In genomic region chr16:93607669-93608101, GRCm38 (mm10) we compare ENCODE assay signal across 8 mouse cellular contexts. TPM values are rescaled to one million over a fixed set of nuclear protein-coding genes. Genes with fewer than 3 reads are reported as not detected.
DNase-seq lines count a peak whose midpoint lies in the region; ATAC-seq lines count a peak whose summit lies in the region.

No protein-coding gene starts in this region.

- H3K9ac ChIP-seq in hindbrain, embryonic 16.5 days (ENCODE audit: low read depth, low read length): peak overlapping the region; percentile 87

- peak; percentile 93 for DNase-seq in R1 (ENCODE audit: low read depth, low spot score)
- peak; percentile 80 to 83 for DNase-seq in cerebellum, postnatal 36 days
- DNase-seq in gastrocnemius, adult 18-20 months (ENCODE audit: low spot score): peak; percentile 86
- DNase-seq in left cerebral cortex, adult 18-20 months (ENCODE audit: low spot score in 2 of 2): peak; percentile 73 to 80
- peak; percentile 75 for DNase-seq in retina, postnatal 7 days (ENCODE audit: low read depth, low spot score)
- DNase-seq in urinary bladder, adult 18-20 months (ENCODE audit: low spot score in 2 of 2): peak; percentile 84 to 85

- ATAC-seq in hindbrain, embryonic 16.5 days: peak; percentile 37

- peak overlapping the region; percentile 92 for H3K4me2 ChIP-seq in hindbrain, embryonic 16.5 days (ENCODE audit: low read length)

- H3K27ac ChIP-seq in hindbrain, embryonic 16.5 days (ENCODE audit: low read depth, low read length): peak overlapping the region; percentile 84
- 0 out of 2 replicates have a peak overlapping the region, but pooled peaks have one; percentile 15 for H3K27ac ChIP-seq in macrophage

- H3K9me3 ChIP-seq in hindbrain, embryonic 16.5 days (ENCODE audit: control insufficient read depth, low read length): no peaks in the 10 kb centered on the region

- H3K36me3 ChIP-seq in hindbrain, embryonic 16.5 days (ENCODE audit: control insufficient read depth, insufficient read depth, low read length): peaks cover 3% of the 10 kb centered on the region
- H3K36me3 ChIP-seq in macrophage (ENCODE audit: inconsistent target): no peaks in the 10 kb centered on the region

- no peaks in the 10 kb centered on the region for H3K27me3 ChIP-seq in hindbrain, embryonic 16.5 days (replicated peaks; ENCODE audit: control insufficient read depth, insufficient read depth, low read length)

- peaks cover 21% of the 10 kb centered on the region for H3K4me1 ChIP-seq in hindbrain, embryonic 16.5 days (ENCODE audit: control insufficient read depth, insufficient read depth, low read depth, low read length)

- WGBS in hindbrain, embryonic 16.5 days: under 1% methylated on average over 32 of the region's 32 CpGs
- WGBS in macrophage (ENCODE audit: missing documents): under 1% methylated on average over 30 of the region's 32 CpGs

- H3K79me2 ChIP-seq in macrophage (ENCODE audit: inconsistent target): no peaks in the 10 kb centered on the region

- peak overlapping the region; percentile 72 for H3K4me3 ChIP-seq in hindbrain, embryonic 16.5 days (ENCODE audit: low read length)
- H3K4me3 ChIP-seq in macrophage (ENCODE audit: inconsistent target): peak overlapping the region; percentile 52

RNA-seq across cellular contexts. Expression of gene Cbr1, which starts 2.0 kb away (rescaled TPM):
- total RNA-seq in gastrocnemius, adult 18-20 months (2021): 10 to 100 TPM; 26.2 to 26.3 TPM
- 138 and 152 TPM in 2 replicates for polyA plus RNA-seq in hindbrain, embryonic 16.5 days (2015; fragmentation: Nextera tagmentation; extraction: Ambion mirVana)
- total RNA-seq in left cerebral cortex, adult 18-20 months (2021): 10 to 100 TPM; 67.9 to 74.3 TPM
- 10 to 100 TPM in 4 of 26 experiments, 1 to 10 TPM in 22; 1.8 to 15.4 (median 3.6) TPM for total RNA-seq in macrophage (2018; cell fraction: chromatin; rRNA removed)
- 10 to 100 TPM; 21.5 to 39.6 (median 29.2) TPM for total RNA-seq in macrophage (2018; cell fraction: cytosol; rRNA removed)
- 10 to 100 TPM in 10 of 26 experiments, 1 to 10 TPM in 16; 5.2 to 21.9 (median 7.3) TPM for total RNA-seq in macrophage (2018; cell fraction: nucleus; rRNA removed)
- 30.7 to 39.9 TPM (median 32.2 TPM) in 3 replicates for polyA plus RNA-seq in macrophage (2018)

RNA-seq across cellular contexts. Expression of gene Setd4, which starts 3.8 kb away (rescaled TPM):
- 1 to 10 TPM in 1 of 2 experiments, under 1 TPM in 1; 0.68 to 1.0 TPM for total RNA-seq in gastrocnemius, adult 18-20 months (2021)
- polyA plus RNA-seq in hindbrain, embryonic 16.5 days (2015; fragmentation: Nextera tagmentation; extraction: Ambion mirVana): 15.8 and 17.1 TPM in 2 replicates
- total RNA-seq in left cerebral cortex, adult 18-20 months (2021): 10 to 100 TPM in 1 of 2 experiments, 1 to 10 TPM in 1; 10.0 to 11.5 TPM
- total RNA-seq in macrophage (2018; cell fraction: chromatin; rRNA removed): 10 to 100 TPM in 19 of 26 experiments, 1 to 10 TPM in 7; 5.5 to 49.6 (median 16.9) TPM
- 1 to 10 TPM in 25 of 26 experiments, under 1 TPM in 1; 0.86 to 4.8 (median 2.1) TPM for total RNA-seq in macrophage (2018; cell fraction: cytosol; rRNA removed)
- total RNA-seq in macrophage (2018; cell fraction: nucleus; rRNA removed): 10 to 100 TPM in 12 of 26 experiments, 1 to 10 TPM in 14; 2.1 to 20.8 (median 8.7) TPM
- 1.0 to 4.7 TPM (median 2.2 TPM) in 3 replicates for polyA plus RNA-seq in macrophage (2018)

RNA-seq across cellular contexts. Expression of gene Gm5678, which starts 20.2 kb away (rescaled TPM):
- total RNA-seq in gastrocnemius, adult 18-20 months (2021): 1 to 10 TPM; 1.5 to 1.6 TPM
- not detected in 2 replicates for polyA plus RNA-seq in hindbrain, embryonic 16.5 days (2015; fragmentation: Nextera tagmentation; extraction: Ambion mirVana)
- total RNA-seq in left cerebral cortex, adult 18-20 months (2021): 1 to 10 TPM; 3.3 to 5.0 TPM
- not detected for total RNA-seq in macrophage (2018; cell fraction: chromatin; rRNA removed)
- total RNA-seq in macrophage (2018; cell fraction: cytosol; rRNA removed): not detected
- not detected for total RNA-seq in macrophage (2018; cell fraction: nucleus; rRNA removed)
- not detected in 3 replicates for polyA plus RNA-seq in macrophage (2018)

Comparison
In these comparisons a context has a peak if more than half of its experiments do, and no peak if none do; other contexts are left out.
1. Peak in every context shown above with its lines: DNase-seq, ATAC-seq, H3K4me3 ChIP-seq and H3K27ac ChIP-seq.
2. RNA of gene Setd4, which starts 3.8 kb away (total RNA-seq): 10.0 to 11.5 TPM in left cerebral cortex, adult 18-20 months; 0.68 to 1.0 TPM in gastrocnemius, adult 18-20 months; every median in the first group is over 4 times any median in the second.